Mouse (Mus musculus): ENCODE data around the gene Map4k1.

DNA sequence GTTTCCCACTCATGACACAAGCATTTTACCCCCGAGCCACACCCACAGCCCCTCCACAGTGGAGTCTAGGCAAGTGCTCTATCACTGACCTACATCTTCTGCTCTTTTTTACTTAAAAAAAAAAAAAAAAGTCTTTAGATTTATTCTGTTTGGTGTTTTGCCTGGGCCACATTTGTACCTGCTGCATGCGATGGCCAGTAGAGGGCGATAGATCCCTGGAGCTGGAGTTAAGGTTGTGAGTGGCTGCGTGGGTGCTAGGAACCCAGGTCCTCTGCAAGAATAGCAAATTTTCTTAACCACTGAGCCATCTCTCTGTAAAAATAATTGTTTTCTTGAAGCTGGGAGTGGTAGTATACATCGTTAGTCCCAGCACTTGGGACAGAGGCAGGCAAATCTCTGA, 9.8 kb downstream of the Map4k1 start:
- TF ChIP-seq POLR2A (IDR thresholded peaks at IDR 0.05; ENCODE audit: insufficient read depth, low read depth, low read length) (no peak), CTCF (IDR thresholded peaks at IDR 0.05) (peak; percentile 51), EP300 (IDR thresholded peaks at IDR 0.05; ENCODE audit: insufficient read depth, low read depth, low read length) (no peak)

Data from heart, adult 2 months (tissue).